Mouse (Mus musculus) c-Kit-negative CD71-positive TER-119-positive erythroid progenitor cells, embryonic 14.5 days (primary cell): ENCODE results near the gene Gm4064.
"Not testable (repeated sequence)": the region's sequence is repeated elsewhere in the genome, so short reads cannot be mapped to it uniquely, and the experiment has no call there.

Source experiments
- DNase-seq: peaks from one replicate; pipeline ENCODE4 v3.0.0-alpha.2; 2013; ENCODE audit warnings: low read depth, low spot score

Gm4064 gene

DNA sequence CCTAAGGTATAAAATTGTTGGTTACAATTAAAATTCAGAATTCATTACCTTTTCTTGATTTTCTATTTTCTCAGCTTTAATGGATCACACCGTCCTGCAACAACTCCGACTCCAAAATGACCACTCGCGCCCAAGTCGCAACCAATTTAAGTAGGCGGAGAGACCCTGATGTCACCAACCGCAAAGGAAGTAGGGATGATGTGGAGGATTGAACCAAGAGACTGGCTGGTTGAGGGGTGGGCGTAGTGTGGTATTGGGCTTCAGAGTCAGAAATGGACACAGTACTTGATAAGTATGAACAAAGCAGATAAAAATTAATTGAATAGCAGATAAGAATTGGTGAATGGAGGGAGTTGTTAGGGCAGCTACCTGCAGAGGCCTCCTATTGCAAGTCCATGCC lies at the start of gene Gm4064:
Gm4064 (minus strand) TSS at position 101 of the 400 bp plus-strand sequence.
- DNase-seq, result not testable (repeated sequence)

DNA sequence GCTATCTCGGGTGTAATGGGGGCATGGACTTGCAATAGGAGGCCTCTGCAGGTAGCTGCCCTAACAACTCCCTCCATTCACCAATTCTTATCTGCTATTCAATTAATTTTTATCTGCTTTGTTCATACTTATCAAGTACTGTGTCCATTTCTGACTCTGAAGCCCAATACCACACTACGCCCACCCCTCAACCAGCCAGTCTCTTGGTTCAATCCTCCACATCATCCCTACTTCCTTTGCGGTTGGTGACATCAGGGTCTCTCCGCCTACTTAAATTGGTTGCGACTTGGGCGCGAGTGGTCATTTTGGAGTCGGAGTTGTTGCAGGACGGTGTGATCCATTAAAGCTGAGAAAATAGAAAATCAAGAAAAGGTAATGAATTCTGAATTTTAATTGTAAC lies 34.4 kb upstream of the Gm4064 start, which contains the start of the genes Rbmy and Gm10256:
Rbmy (plus strand) TSS at position 301 of the 400 bp plus-strand sequence.
Gm10256 (plus strand) TSS at position 320 of the 400 bp plus-strand sequence.
- not testable (repeated sequence) for DNase-seq
